Mouse (Mus musculus): Measurements from ENCODE around the gene Olfr229.
"Not testable (repeated sequence)": the region's sequence is repeated elsewhere in the genome, so short reads cannot be mapped to it uniquely, and the experiment has no call there.

The Olfr229 gene

DNA sequence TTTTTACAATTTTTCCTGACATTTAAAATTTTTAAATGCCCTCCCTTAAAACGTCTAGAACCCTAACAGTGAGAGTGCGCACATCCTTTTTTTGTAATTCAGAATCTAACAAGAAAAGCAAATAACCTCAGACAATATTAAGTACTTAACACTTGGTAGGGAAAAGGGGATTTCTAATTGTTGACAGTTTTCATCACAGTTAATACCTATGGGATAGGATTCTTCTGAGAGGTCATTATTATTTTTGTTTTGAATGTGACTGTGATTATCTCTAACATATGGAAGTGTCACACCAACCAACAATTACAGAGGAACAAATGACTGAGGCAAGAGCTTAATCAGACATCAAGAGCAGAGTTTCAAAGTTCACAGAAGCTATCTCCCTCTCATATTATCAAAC is at the start of gene Olfr229:
Gene Olfr229 (plus strand): TSS at position 301 of the 400 bp plus-strand sequence.
- DNase-seq: no peak

DNA sequence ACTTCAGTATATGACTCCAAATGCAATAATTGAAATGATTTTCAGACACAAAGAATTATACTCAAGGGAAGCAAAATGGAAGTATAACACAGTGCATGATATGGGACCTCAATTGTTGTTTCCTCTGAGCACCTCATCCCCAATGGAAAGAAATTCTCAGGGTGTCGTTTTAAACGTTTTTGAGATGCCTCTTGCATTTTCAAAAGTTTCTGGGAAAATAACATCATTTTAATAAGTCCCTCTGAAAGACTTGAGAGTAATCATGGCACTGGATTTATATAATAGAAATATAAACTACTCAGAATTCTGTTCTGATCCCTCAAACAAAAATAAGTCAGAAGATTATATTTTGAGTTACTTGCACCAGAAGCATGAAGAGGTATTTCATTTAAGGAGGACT is 41.0 kb upstream of the Olfr229 start, which contains the start of gene Olfr972:
Gene Olfr972 (plus strand): TSS at position 301 of the 400 bp plus-strand sequence.
- no peak for DNase-seq

DNA sequence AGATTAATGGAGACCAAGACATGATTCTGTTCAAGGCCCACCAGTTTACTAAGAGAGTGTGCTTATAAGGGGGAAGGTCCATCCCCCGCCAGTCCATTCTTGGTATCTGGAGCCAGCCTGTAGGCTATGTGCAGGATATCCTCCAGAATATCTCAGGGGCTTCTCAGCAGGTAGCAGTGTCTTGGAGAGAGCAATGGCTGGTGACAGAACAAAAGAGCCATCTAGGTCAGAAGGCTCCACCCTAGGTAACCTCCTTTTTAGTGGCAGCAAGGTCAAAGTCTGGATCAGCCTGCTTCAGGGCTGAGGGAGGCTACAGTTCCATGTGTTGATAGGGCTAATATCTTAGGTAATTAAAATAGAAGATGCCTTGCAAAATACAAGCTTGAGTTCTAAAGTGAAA is 35.1 kb upstream of the Olfr229 start:
- not testable (repeated sequence) for DNase-seq

DNA sequence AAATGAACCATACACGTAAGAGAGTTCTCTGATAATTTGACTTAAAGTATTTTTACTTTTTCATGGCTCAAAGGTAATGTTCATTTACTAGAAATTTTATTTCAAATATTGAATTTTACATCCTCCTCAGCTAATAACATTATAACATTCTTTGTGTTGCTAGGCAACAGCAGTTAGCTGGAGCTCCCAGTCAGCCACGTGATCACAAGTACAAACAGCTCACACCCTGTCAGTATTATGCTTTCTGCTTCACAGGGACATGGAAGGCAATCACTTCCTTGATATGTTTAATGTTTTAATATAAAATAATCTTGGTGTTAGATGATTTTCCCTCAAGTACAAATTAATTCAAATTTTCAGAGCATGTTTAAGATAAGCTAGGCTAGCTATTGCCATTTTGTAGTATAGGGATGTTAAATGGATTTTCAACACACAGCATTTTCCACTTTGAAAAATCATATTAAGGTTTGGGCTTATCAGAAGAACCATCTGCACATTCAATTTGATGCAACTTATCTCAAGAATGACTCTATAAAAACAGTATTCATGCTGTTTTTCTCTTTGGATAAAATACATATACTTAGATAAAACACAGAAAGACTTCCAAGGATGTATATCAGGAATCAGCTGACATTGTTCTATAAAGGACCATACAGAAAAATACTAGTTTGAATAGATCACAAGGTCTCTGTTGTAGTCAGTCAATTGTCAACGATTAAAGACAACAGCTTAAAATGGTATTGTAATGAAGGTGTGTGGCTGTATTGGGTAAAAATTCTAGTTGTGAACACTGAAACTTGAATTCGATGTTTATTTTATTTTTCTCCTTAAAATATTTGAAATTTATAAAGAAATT is 29.4 kb upstream of the Olfr229 start:
- not testable (repeated sequence) for DNase-seq

DNA sequence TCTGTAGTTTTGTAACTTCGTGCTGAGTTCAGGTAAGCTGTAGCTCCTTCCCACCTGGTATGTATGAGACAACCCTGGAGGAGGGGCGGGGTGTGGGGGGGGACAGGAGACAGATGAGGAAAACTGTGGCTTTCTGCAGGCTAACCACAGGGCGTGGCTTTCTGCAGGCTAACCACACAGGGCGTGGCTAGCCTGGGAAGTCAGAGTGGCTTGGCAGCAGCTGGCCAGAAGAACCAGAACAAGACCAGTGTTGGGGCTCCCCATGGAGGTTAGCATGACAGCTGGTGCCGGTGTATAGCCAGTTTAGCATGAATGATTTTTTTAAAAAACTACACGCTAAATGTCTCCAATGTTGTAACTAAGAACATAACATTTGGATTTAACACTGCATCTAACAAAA is 2.0 kb upstream of the Olfr229 start:
- DNase-seq: no peak

DNA sequence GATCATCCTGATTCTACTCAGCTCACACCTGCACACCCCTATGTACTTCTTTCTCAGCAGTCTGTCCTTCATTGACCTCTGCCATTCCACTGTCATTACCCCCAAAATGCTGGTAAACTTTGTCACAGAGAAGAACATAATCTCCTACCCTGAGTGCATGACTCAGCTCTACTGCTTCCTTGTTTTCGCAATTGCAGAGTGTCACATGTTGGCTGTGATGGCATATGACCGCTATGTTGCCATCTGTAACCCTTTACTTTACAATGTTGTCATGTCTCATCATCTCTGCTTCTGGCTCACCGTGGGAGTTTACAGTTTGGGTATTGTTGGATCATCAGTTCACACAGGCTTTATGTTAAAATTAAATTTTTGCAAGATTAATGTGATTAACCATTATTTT is 2.8 kb downstream of the Olfr229 start:
- DNase-seq: no peak

DNA sequence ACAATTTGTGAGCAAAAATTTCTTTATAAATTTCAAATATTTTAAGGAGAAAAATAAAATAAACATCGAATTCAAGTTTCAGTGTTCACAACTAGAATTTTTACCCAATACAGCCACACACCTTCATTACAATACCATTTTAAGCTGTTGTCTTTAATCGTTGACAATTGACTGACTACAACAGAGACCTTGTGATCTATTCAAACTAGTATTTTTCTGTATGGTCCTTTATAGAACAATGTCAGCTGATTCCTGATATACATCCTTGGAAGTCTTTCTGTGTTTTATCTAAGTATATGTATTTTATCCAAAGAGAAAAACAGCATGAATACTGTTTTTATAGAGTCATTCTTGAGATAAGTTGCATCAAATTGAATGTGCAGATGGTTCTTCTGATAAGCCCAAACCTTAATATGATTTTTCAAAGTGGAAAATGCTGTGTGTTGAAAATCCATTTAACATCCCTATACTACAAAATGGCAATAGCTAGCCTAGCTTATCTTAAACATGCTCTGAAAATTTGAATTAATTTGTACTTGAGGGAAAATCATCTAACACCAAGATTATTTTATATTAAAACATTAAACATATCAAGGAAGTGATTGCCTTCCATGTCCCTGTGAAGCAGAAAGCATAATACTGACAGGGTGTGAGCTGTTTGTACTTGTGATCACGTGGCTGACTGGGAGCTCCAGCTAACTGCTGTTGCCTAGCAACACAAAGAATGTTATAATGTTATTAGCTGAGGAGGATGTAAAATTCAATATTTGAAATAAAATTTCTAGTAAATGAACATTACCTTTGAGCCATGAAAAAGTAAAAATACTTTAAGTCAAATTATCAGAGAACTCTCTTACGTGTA is 21.1 kb downstream of the Olfr229 start:
- not testable (repeated sequence) for DNase-seq

DNA sequence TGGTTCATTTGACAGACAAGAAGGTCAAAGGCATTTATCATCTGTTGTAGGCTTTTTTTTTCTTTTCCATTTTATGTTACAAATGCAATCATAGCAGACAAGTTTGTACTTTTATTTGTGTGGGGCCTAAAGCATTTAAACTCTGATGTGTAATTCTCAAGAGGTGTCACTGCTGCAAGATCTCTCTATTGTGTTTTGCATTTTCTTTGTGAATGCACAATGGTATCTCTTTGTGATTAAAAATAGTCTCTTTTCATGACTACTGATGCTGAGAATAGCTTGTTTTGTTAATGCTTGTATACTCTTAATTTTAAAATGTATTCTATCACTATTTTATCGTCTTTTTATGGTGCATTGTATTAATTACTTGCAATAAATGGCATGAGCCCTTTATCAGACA is 21.7 kb downstream of the Olfr229 start:
- DNase-seq: not testable (repeated sequence)

DNA sequence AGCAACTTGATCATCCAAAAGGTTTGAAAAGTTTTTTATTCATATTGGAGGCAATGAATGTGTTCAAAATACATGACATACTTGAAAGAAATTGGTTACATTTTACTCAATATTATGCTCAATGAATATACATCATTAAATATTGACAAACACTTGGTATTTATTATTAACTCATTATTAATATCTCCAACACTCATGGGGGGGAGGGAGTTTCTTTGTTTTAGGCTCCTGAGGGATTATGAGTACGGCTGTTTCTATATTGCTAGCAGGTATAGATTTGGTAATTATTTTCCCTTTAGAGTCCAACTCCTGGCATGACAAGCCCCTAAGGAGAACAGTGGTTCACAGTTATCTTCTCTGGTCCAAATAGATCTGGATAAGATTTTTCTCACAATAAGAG is 30.1 kb downstream of the Olfr229 start, which contains the start of gene Olfr974:
Gene Olfr974 (plus strand): TSS at position 301 of the 400 bp plus-strand sequence.
- DNase-seq: no peak

DNA sequence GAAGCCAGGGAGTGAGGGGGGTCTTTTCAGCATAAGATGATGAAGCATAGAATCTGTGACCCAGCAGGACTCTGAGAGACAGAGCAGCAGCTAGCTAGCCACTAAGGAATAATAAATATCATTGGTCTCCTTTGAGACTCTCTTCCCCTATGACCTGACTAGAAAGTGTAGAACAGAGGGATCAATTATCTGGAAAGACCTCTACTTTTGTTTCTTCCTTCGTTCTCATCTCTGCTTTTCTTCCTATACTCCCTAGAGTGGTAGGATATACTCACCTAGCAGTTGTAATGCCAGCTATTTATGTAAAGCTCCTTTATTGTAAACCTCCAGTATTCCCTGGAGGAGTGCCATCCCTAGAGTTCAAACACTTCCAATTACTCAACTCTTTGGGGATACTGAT is 44.8 kb downstream of the Olfr229 start, which contains the start of gene Olfr975:
Gene Olfr975 (minus strand): TSS at position 101 of the 400 bp plus-strand sequence.
- DNase-seq: no peak

DNA sequence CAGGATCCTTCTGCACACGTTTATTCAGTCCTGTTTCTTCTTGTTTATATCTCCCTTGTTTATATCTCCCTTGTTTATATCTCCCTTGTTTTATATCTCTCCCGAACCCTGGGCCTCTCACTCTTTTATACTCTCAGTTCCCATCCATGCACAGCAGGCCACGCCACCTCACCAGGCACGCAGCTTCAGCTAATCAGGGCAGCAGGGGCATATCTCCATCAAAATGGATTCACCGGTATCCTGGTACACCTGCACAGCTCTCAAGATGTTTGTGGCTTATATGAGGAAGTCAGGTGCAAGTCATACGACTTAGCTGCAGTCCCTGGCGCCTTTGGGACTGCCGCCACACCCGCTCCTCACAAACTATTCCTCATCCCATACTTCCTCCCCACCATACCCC is 53.9 kb downstream of the Olfr229 start, which contains the start of gene Olfr976:
Gene Olfr976 (minus strand): TSS at position 101 of the 400 bp plus-strand sequence.
- not testable (repeated sequence) for DNase-seq

Data from B cell, adult 2 months (primary cell).